Mouse (Mus musculus) T-helper 17 cell (primary cell): ENCODE measurements at regions not wholly inside any gene's neighbourhood (a gene's known extent, or its start where the extent isn't known, plus 50 kb on each side); places are given as distances from the start of the nearest gene placed in this dataset.

Source experiments
- in situ Hi-C, 2 experiments: fragments of 300-600 bp; cut with MboI, MseI; formaldehyde crosslinking; loops; 1 replicate in 1 of 2; 2 replicates in 1 of 2; pipeline ENCODE4 v1.15.1; 2025; ENCODE audit warnings: high pct_unique_total_duplicates in 2 of 2

- in situ Hi-C loops = no loop called here
These were observed 85.0 kb downstream of the Arl4a start for GRCm38 (mm10) chr12:39952854-39953253.

GRCm38 (mm10) chr12:39951911-39952310 lies 85.9 kb downstream of the Arl4a start:
- in situ Hi-C loops = no loop called here

- in situ Hi-C loops = no loop called here
These were observed 87.5 kb downstream of the Arl4a start for GRCm38 (mm10) chr12:39950270-39950801.

GRCm38 (mm10) chr12:39942910-39943309 lies 94.9 kb downstream of the Arl4a start:
- in situ Hi-C loops = loop anchor here in 1 of 2 experiments (5.0 kb wide), 1 partner anchor 59 kb away; no protein-coding TSS in a partner anchor

GRCm38 (mm10) chr12:39941162-39941561 lies 96.7 kb downstream of the Arl4a start:
- in situ Hi-C loops = loop anchor here in 1 of 2 experiments (5.0 kb wide), 1 partner anchor 61 kb away; no protein-coding TSS in a partner anchor

GRCm38 (mm10) chr12:39939017-39939416 lies 98.8 kb downstream of the Arl4a start:
- in situ Hi-C loops = no loop called here

- in situ Hi-C loops = no loop called here
These were observed 99.6 kb downstream of the Arl4a start for GRCm38 (mm10) chr12:39938211-39938610.

- in situ Hi-C loops = no loop called here
These were observed 101.5 kb downstream of the Arl4a start for GRCm38 (mm10) chr12:39936331-39936730.

GRCm38 (mm10) chr12:39935775-39936174 lies 102.0 kb downstream of the Arl4a start:
- in situ Hi-C loops = no loop called here

- in situ Hi-C loops = no loop called here
These were observed 102.9 kb downstream of the Arl4a start for GRCm38 (mm10) chr12:39934877-39935276.

- in situ Hi-C loops = no loop called here
These were observed 106.6 kb downstream of the Arl4a start for GRCm38 (mm10) chr12:39931251-39931650.

GRCm38 (mm10) chr12:39927902-39928301 lies 109.9 kb downstream of the Arl4a start:
- in situ Hi-C loops = loop anchor here in 1 of 2 experiments (10.0 kb wide), 1 partner anchor 1417 kb away; no protein-coding TSS in a partner anchor

GRCm38 (mm10) chr12:39927014-39927413 lies 110.8 kb downstream of the Arl4a start:
- in situ Hi-C loops = loop anchor here in 1 of 2 experiments (10.0 kb wide), 1 partner anchor 1418 kb away; no protein-coding TSS in a partner anchor

- in situ Hi-C loops = loop anchor here in 1 of 2 experiments (10.0 kb wide), 1 partner anchor 1423 kb away; no protein-coding TSS in a partner anchor
These were observed 116.3 kb downstream of the Arl4a start for GRCm38 (mm10) chr12:39921481-39921880.

GRCm38 (mm10) chr12:39920466-39920913 lies 117.3 kb downstream of the Arl4a start:
- in situ Hi-C loops = loop anchor here in 1 of 2 experiments (10.0 kb wide), 1 partner anchor 1424 kb away; no protein-coding TSS in a partner anchor

GRCm38 (mm10) chr12:39919909-39920308 lies 117.9 kb downstream of the Arl4a start:
- in situ Hi-C loops = loop anchor here in 1 of 2 experiments (10.0 kb wide), 1 partner anchor 1425 kb away; no protein-coding TSS in a partner anchor

- in situ Hi-C loops = no loop called here
These were observed 149.3 kb downstream of the Arl4a start for GRCm38 (mm10) chr12:39888493-39888892.

- in situ Hi-C loops = no loop called here
These were observed 152.5 kb downstream of the Arl4a start for GRCm38 (mm10) chr12:39885366-39885765.

GRCm38 (mm10) chr12:39880309-39880708 lies 157.5 kb downstream of the Arl4a start:
- in situ Hi-C loops = no loop called here

- in situ Hi-C loops = no loop called here
These were observed 163.9 kb downstream of the Arl4a start for GRCm38 (mm10) chr12:39873917-39874316.

GRCm38 (mm10) chr12:39861797-39862196 lies 176.0 kb downstream of the Arl4a start:
- in situ Hi-C loops = no loop called here

- in situ Hi-C loops = no loop called here
These were observed 186.2 kb downstream of the Arl4a start for GRCm38 (mm10) chr12:39851610-39852009.

GRCm38 (mm10) chr12:39849346-39850058 lies 188.3 kb downstream of the Arl4a start:
- in situ Hi-C loops = no loop called here
